Mouse (Mus musculus) lung, embryonic 16.5 days (tissue): ENCODE data around the gene Mrpl1. TPM values are rescaled to one million over a fixed set of nuclear protein-coding genes. Genes with fewer than 3 reads are reported as not detected.

ENCODE experiments used
- ATAC-seq: fragments of 200-750 bp; cut with Nextera tagmentation; 2 replicates; pipeline ENCODE4 v1.8.0; 2017; ENCODE audit warnings: low read depth, mild to moderate bottlenecking, moderate library complexity
- H3K27ac ChIP-seq: fragments of 300-500 bp; sonication (generic); 2 replicates; pipeline ENCODE4 v1.5.1; 2014; ENCODE audit warnings: mild to moderate bottlenecking, control low read depth, low read length
- H3K27me3 ChIP-seq: fragments of 300-500 bp; sonication (generic); 2 replicates; pipeline ENCODE4 v1.6.1; 2014; ENCODE audit warnings: low read depth, low read length, mixed read lengths; ENCODE audit not compliant: control insufficient read depth, insufficient read depth
- H3K36me3 ChIP-seq: fragments of 300-500 bp; sonication (generic); 2 replicates; pipeline ENCODE4 v1.6.1; 2014; ENCODE audit warnings: low read length; ENCODE audit not compliant: control insufficient read depth, insufficient read depth
- H3K4me1 ChIP-seq: fragments of 300-500 bp; sonication (generic); replicated peaks from 2 replicates; pipeline ENCODE4 v1.6.1; 2014; ENCODE audit warnings: low read length, mixed read lengths; ENCODE audit not compliant: control insufficient read depth, insufficient read depth
- H3K4me2 ChIP-seq: fragments of 300-500 bp; sonication (generic); 2 replicates; pipeline ENCODE4 v1.6.1; 2014; ENCODE audit warnings: low read depth, low read length, control low read depth
- H3K4me3 ChIP-seq: fragments of 300-500 bp; sonication (generic); 2 replicates; pipeline ENCODE4 v1.5.1; 2014; ENCODE audit warnings: mild to moderate bottlenecking, low read length, control low read depth
- H3K9ac ChIP-seq: fragments of 300-500 bp; sonication (generic); 2 replicates; pipeline ENCODE4 v1.6.1; 2014; ENCODE audit warnings: low read length, control low read depth
- H3K9me3 ChIP-seq: fragments of 300-500 bp; sonication (generic); 2 replicates; pipeline ENCODE4 v1.6.1; 2016; ENCODE audit warnings: low read length; ENCODE audit not compliant: control insufficient read depth
- WGBS: fragments of 180-500 bp; shearing (Covaris S2); extraction: QIAGEN DNeasy Blood & Tissue Kit; methylation state at CpG from one replicate; pipeline ENCODE4 v1.1.7; 2014; 5-methylcytosine and 5-hydroxymethylcytosine counted together
- polyA plus RNA-seq: library from polyadenylated mRNA; unstranded; fragments of >200 nt; fragmentation: Nextera tagmentation; extraction: Ambion mirVana; gene quantifications from 2 replicates; pipeline ENCODE4 v1.2.1, GENCODE M21; 2015

Gene Mrpl1
- polyA plus RNA-seq, 1 experiment from 2014 or later: 21.3 TPM

GRCm38 (mm10) chr5:96198271-96198670, 11.0 kb upstream of the Mrpl1 start:
- H3K4me1 ChIP-seq: no peaks in the 10 kb centered on the region
- no peak overlapping the region for H3K4me2 ChIP-seq
- H3K27ac ChIP-seq: no peak overlapping the region
- WGBS: 76% methylated on average over 6 of the region's 6 CpGs
- no peaks in the 10 kb centered on the region for H3K9me3 ChIP-seq
- H3K4me3 ChIP-seq: no peak overlapping the region
- no peak for ATAC-seq
- no peaks in the 10 kb centered on the region for H3K27me3 ChIP-seq
- no peak overlapping the region for H3K9ac ChIP-seq
- H3K36me3 ChIP-seq: no peaks in the 10 kb centered on the region

GRCm38 (mm10) chr5:96200269-96200668, 9.0 kb upstream of the Mrpl1 start:
- H3K9me3 ChIP-seq: no peaks in the 10 kb centered on the region
- 67% methylated on average over 3 of the region's 3 CpGs for WGBS

GRCm38 (mm10) chr5:96201462-96202154, 7.7 kb upstream of the Mrpl1 start:
- Histone ChIP-seq H3K36me3 (no peaks in the 10 kb centered on the region), H3K27ac (no peak overlapping the region), H3K4me3 (no peak overlapping the region), H3K4me1 (0 out of 2 replicates have a peak, but pooled peaks cover 4% of the 10 kb centered on the region), H3K9ac (no peak overlapping the region), H3K4me2 (no peak overlapping the region), H3K27me3 (no peaks in the 10 kb centered on the region), H3K9me3 (no peaks in the 10 kb centered on the region)
- 61% methylated on average over 10 of the region's 10 CpGs for WGBS
- ATAC-seq: no peak

More at GRCm38 (mm10) chr5:96200269-96200668, 9.0 kb upstream of the Mrpl1 start:
- no peak overlapping the region for H3K4me3 ChIP-seq
- no peak overlapping the region for H3K27ac ChIP-seq
- no peaks in the 10 kb centered on the region for H3K27me3 ChIP-seq
- no peak overlapping the region for H3K4me2 ChIP-seq
- no peaks in the 10 kb centered on the region for H3K4me1 ChIP-seq
- H3K36me3 ChIP-seq: no peaks in the 10 kb centered on the region
- ATAC-seq: no peak
- H3K9ac ChIP-seq: no peak overlapping the region

DNA sequence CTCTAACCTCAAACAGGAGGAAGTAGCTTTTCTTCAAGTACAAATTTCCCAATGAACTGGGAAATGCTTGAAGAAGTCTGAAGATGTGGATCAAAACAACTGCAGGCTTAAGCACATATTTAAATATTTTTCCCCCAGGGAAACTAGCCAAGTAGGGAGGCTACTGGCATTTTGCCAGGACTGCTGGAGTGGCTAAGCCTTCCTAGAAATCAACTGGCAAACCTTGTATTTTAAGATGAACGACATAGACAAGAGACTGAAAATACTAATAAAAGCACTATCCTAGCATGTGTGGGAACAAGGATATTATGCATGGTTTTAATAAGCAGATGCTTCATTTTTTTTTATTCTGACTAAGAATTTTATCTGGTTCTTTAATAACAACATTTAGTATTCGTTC, 2.4 kb upstream of the Mrpl1 start:
- no peaks in the 10 kb centered on the region for H3K27me3 ChIP-seq
- H3K9ac ChIP-seq: no peak overlapping the region
- H3K9me3 ChIP-seq: no peaks in the 10 kb centered on the region
- peaks cover 17% of the 10 kb centered on the region for H3K4me1 ChIP-seq
- H3K4me3 ChIP-seq: no peak overlapping the region
- H3K4me2 ChIP-seq: no peak overlapping the region
- ATAC-seq: peak; percentile 24; the same call in 1 of the 2 replicates
- H3K27ac ChIP-seq: 0 out of 2 replicates have a peak overlapping the region, but pooled peaks have one; percentile 39
- H3K36me3 ChIP-seq: no peaks in the 10 kb centered on the region
- WGBS: 17% methylated on average over 2 of the region's 2 CpGs

- peaks cover 17% of the 10 kb centered on the region for H3K4me1 ChIP-seq
- H3K36me3 ChIP-seq: no peaks in the 10 kb centered on the region
- no peak overlapping the region for H3K27ac ChIP-seq
- no peak overlapping the region for H3K4me3 ChIP-seq
- H3K4me2 ChIP-seq: no peak overlapping the region
- no peaks in the 10 kb centered on the region for H3K9me3 ChIP-seq
- ATAC-seq: no peak
- no peak overlapping the region for H3K9ac ChIP-seq
- no peaks in the 10 kb centered on the region for H3K27me3 ChIP-seq
- WGBS: 79% methylated on average over 2 of the region's 2 CpGs
These were observed 1.8 kb upstream of the Mrpl1 start for GRCm38 (mm10) chr5:96207531-96207930.

GRCm38 (mm10) chr5:96208543-96208942, 750 bp upstream of the Mrpl1 start:
- no peaks in the 10 kb centered on the region for H3K36me3 ChIP-seq
- no peak overlapping the region for H3K4me2 ChIP-seq
- no peaks in the 10 kb centered on the region for H3K9me3 ChIP-seq
- no peak overlapping the region for H3K9ac ChIP-seq
- no peak overlapping the region for H3K4me3 ChIP-seq
- peaks cover 17% of the 10 kb centered on the region for H3K4me1 ChIP-seq
- ATAC-seq: no peak
- H3K27ac ChIP-seq: no peak overlapping the region
- no peaks in the 10 kb centered on the region for H3K27me3 ChIP-seq
- 15% methylated on average over 4 of the region's 4 CpGs for WGBS

DNA sequence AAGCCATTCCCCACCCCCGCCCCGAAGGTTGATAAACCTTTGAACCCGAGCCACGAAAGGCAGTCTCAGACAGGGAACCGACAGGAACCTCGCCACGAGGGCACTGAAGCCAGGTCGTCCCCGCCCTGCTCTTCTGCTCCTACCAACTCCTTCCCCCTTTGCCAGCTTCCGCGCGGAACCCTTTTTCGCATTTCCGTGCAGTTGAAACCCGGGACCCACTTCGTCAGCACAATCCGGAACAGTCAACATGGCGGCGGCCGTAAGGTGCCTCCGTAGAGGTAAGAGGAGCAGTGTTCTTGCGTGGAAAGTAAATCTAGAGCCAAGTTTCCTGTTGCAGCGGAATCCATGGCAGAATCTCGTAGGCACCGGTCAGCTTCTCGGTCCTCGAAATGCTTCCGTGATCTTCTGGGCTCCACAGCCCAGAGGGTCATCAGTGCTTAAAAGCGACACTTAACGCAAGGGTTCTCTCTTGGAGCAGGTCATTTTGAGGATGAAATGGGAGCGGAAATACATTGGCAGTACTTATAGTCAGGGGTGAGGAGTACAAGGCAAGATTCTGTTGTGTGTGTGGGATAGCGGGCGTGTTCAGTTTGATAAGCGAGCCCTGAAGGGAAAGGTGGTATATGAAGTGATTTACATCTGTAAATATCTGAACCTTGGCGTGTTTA, 757 bp downstream of the Mrpl1 start:
- H3K4me1 ChIP-seq: peaks cover 17% of the 10 kb centered on the region
- peak overlapping the region; percentile 53 for H3K4me2 ChIP-seq
- H3K27ac ChIP-seq: peak overlapping the region; percentile 82
- peak overlapping the region; percentile 80 for H3K9ac ChIP-seq
- no peaks in the 10 kb centered on the region for H3K27me3 ChIP-seq
- 0% methylated on average over 35 of the region's 35 CpGs for WGBS
- H3K36me3 ChIP-seq: no peaks in the 10 kb centered on the region
- peak; percentile 95 for ATAC-seq
- H3K4me3 ChIP-seq: peak overlapping the region; percentile 87
- no peaks in the 10 kb centered on the region for H3K9me3 ChIP-seq

DNA sequence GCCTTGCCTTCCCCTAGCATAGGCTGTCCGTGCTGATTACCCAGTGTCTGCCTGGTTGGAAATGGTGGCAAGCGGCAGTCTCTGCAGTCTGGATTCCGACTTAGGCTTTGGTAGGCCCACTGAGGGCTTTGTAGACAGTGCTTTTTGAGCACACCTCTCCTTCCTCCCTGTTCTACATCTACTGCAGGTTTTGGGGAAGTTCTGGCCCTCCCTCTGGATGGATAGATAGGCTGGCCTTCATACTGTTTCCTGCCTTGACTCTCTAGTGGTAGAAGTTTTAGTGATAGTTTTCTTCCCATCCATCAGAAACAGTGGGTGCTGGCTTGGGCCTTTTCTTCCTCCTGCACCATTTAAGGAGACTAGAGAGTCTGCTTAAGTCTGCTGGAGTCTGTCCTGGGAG, 9.4 kb downstream of the Mrpl1 start:
- no peak overlapping the region for H3K4me3 ChIP-seq
- no peak overlapping the region for H3K9ac ChIP-seq
- no peak overlapping the region for H3K4me2 ChIP-seq
- no peak overlapping the region for H3K27ac ChIP-seq
- ATAC-seq: no peak
- no peaks in the 10 kb centered on the region for H3K36me3 ChIP-seq
- no peaks in the 10 kb centered on the region for H3K9me3 ChIP-seq
- WGBS: 78% methylated on average over 3 of the region's 3 CpGs
- no peaks in the 10 kb centered on the region for H3K27me3 ChIP-seq
- peaks cover 7% of the 10 kb centered on the region; the same call in 1 of the 2 replicates for H3K4me1 ChIP-seq

- peaks cover 7% of the 10 kb centered on the region; the same call in 1 of the 2 replicates for H3K4me1 ChIP-seq
- WGBS: 85% methylated on average over 4 of the region's 4 CpGs
- no peaks in the 10 kb centered on the region for H3K27me3 ChIP-seq
- no peak overlapping the region for H3K9ac ChIP-seq
- H3K36me3 ChIP-seq: peaks cover 2% of the 10 kb centered on the region; the same call in 1 of the 2 replicates
- H3K27ac ChIP-seq: no peak overlapping the region
- H3K9me3 ChIP-seq: no peaks in the 10 kb centered on the region
- no peak overlapping the region for H3K4me3 ChIP-seq
- no peak overlapping the region for H3K4me2 ChIP-seq
- no peak for ATAC-seq
These were observed 10.2 kb downstream of the Mrpl1 start for GRCm38 (mm10) chr5:96219512-96219911.
